Mouse (Mus musculus) small intestine, adult 2 months (tissue): Measurements from ENCODE around the gene Gm45711. TPM values are rescaled to one million over a fixed set of nuclear protein-coding genes. Genes with fewer than 3 reads are reported as not detected.
"Not testable (repeated sequence)": the region's sequence is repeated elsewhere in the genome, so short reads cannot be mapped to it uniquely, and the experiment has no call there.

ENCODE experiments used
- H3K27ac ChIP-seq: fragments of 200-500 bp; 2 replicates; pipeline ENCODE4 v1.5.1; 2012; ENCODE audit warnings: low read depth, low read length, control low read depth, inconsistent platforms; ENCODE audit not compliant: insufficient read depth
- H3K27me3 ChIP-seq: fragments of 200-500 bp; 2 replicates; pipeline ENCODE4 v1.6.1; 2012; ENCODE audit warnings: mild to moderate bottlenecking, moderate library complexity, low read length, inconsistent platforms; ENCODE audit not compliant: control insufficient read depth, insufficient read depth
- H3K36me3 ChIP-seq: fragments of 200-500 bp; 2 replicates; pipeline ENCODE4 v1.6.1; 2012; ENCODE audit warnings: mild to moderate bottlenecking, low read length, control low read depth, inconsistent platforms; ENCODE audit not compliant: control insufficient read depth, insufficient read depth
- H3K4me1 ChIP-seq: fragments of 200-500 bp; 2 replicates; pipeline ENCODE4 v1.6.1; 2012; ENCODE audit warnings: low read length, inconsistent platforms, mixed read lengths; ENCODE audit not compliant: control insufficient read depth, insufficient read depth, insufficient read length
- H3K4me3 ChIP-seq: fragments of 200-500 bp; 2 replicates; pipeline ENCODE4 v1.5.1; 2012; ENCODE audit warnings: low read depth, mild to moderate bottlenecking, control low read depth, inconsistent platforms, low read length, moderate library complexity
- CTCF ChIP-seq: fragments of 200-500 bp; IDR thresholded peaks from 2 replicates; pipeline ENCODE4 v1.5.1; 2012; ENCODE audit warnings: low read depth, mild to moderate bottlenecking, control low read depth, inconsistent platforms, low read length, moderate library complexity, mixed read lengths; ENCODE audit not compliant: insufficient replicate concordance, insufficient read length; ENCODE audit errors: extremely low read depth
- POLR2A ChIP-seq: fragments of 200-500 bp; IDR thresholded peaks from 2 replicates; pipeline ENCODE4 v1.6.1; 2012; ENCODE audit warnings: low read depth, mild to moderate bottlenecking, control low read depth, inconsistent platforms, low read length, moderate library complexity
- WGBS: fragments of 180-500 bp; shearing (Covaris S2); methylation state at CpG from one replicate; pipeline ENCODE4 v1.1.7; 2018; 5-methylcytosine and 5-hydroxymethylcytosine counted together
- polyA plus RNA-seq: library from polyadenylated mRNA; depleted of rRNA; stranded (reverse); fragments of >200 nt; gene quantifications from 2 replicates; pipeline ENCODE4 v1.2.3, GENCODE M21; 2012

Gene Gm45711
- polyA plus RNA-seq, 1 experiment: not detected

DNA sequence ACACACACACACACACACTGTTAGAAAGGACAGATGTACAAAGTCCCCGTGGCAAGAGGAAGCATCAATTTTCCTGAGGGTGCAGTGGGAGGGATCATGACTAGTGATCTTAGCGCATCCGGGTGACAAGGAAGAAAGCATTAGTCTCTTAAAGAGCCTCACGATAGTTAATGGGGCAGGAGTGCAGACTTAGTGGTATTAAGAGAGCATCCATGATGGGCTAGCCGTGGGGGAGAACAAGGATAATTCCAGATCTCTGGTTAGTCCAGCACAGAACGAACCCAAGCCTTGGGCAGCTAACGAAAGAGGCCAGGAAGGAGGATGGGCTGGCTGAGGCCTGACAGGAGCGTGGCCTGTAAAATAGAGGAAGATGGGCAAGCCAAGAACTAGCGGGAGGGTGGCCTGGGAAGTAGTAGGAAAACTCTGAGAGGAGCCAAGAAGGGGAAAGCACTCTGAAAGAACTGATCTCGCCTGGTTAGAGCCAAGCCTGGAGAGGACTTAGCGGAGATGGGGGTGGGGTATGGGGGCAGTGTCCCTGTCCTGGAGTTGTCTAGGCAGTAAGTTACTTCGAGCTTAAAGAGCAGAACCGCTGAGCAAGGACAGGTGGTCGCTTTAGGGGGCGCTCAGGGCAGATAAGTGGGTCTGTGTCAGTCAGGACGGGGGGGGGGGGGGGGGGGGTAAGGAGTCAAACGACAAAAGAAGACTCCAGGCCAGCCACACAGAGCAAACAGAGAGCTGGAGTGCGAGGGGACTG lies 29.5 kb upstream of the Gm45711 start, which contains the start of gene Cmtm3:
Cmtm3 (plus strand) TSS at position 182 of the 754 bp plus-strand sequence.
- peak within 1 kb of the TSS; percentile 69 for H3K4me3 ChIP-seq
- TF ChIP-seq CTCF (no peak), POLR2A (no peak)
- H3K36me3 ChIP-seq: no peaks in the 10 kb centered on the region
- no peaks in the 10 kb centered on the region; the same call in 1 of the 2 replicates for H3K27me3 ChIP-seq
- H3K4me1 ChIP-seq: peaks cover 4% of the 10 kb centered on the region; the same call in 1 of the 2 replicates
- H3K27ac ChIP-seq: peak within 1 kb of the TSS; percentile 63
- WGBS: 21% methylated on average over 18 of the region's 18 CpGs

GRCm38 (mm10) chr8:104337890-104338289 lies 28.0 kb upstream of the Gm45711 start:
- Histone ChIP-seq H3K27ac (no peak overlapping the region), H3K4me3 (no peak overlapping the region), H3K36me3 (no peaks in the 10 kb centered on the region), H3K27me3 (no peaks in the 10 kb centered on the region; the same call in 1 of the 2 replicates), H3K4me1 (peaks cover 4% of the 10 kb centered on the region; the same call in 1 of the 2 replicates)
- TF ChIP-seq CTCF: peak; percentile 10; the same call in 1 of the 2 replicates
- TF ChIP-seq POLR2A: no peak
- WGBS: 61% methylated on average over 3 of the region's 3 CpGs

GRCm38 (mm10) chr8:104336806-104337205 lies 26.9 kb upstream of the Gm45711 start:
- WGBS: 79% methylated on average over 1 of the region's 1 CpGs
- TF ChIP-seq POLR2A: no peak
- TF ChIP-seq CTCF: no peak
- Histone ChIP-seq H3K4me3 (no peak overlapping the region), H3K36me3 (no peaks in the 10 kb centered on the region), H3K27ac (no peak overlapping the region), H3K4me1 (peaks cover 4% of the 10 kb centered on the region; the same call in 1 of the 2 replicates), H3K27me3 (no peaks in the 10 kb centered on the region; the same call in 1 of the 2 replicates)

GRCm38 (mm10) chr8:104334196-104334595 lies 24.3 kb upstream of the Gm45711 start:
- no peak overlapping the region for H3K27ac ChIP-seq
- H3K36me3 ChIP-seq: no peaks in the 10 kb centered on the region
- no peak overlapping the region for H3K4me3 ChIP-seq
- H3K27me3 ChIP-seq: no peaks in the 10 kb centered on the region
- WGBS: 69% methylated on average over 1 of the region's 1 CpGs
- TF ChIP-seq POLR2A (no peak), CTCF (no peak)
- H3K4me1 ChIP-seq: no peaks in the 10 kb centered on the region

DNA sequence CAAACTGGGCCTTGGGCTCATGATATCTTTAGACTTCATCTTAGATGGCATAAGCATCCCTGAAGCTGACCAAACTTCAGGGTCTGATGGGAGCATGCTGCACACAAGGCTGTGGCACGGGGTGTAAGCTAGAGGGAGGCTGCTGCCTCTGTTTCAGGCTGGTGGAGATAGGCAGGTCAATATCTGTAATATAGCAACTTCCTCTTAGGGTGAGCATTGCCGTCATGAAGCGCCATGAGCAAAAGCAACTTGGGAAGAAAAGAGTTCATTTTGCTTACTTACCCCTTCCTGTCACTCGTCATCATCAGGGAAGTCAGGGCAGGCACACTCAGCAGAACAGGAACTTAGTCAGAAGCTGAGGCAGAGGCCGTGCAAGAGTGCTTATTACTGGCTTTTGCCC lies 23.9 kb upstream of the Gm45711 start:
- no peaks in the 10 kb centered on the region for H3K36me3 ChIP-seq
- 53% methylated on average over 5 of the region's 5 CpGs for WGBS
- no peak for TF ChIP-seq POLR2A
- TF ChIP-seq CTCF: no peak
- H3K4me3 ChIP-seq: no peak overlapping the region
- no peaks in the 10 kb centered on the region for H3K27me3 ChIP-seq
- H3K27ac ChIP-seq: no peak overlapping the region
- H3K4me1 ChIP-seq: no peaks in the 10 kb centered on the region

- Histone ChIP-seq H3K4me1 (no peaks in the 10 kb centered on the region), H3K27ac (no peak overlapping the region), H3K27me3 (no peaks in the 10 kb centered on the region), H3K4me3 (no peak overlapping the region), H3K36me3 (no peaks in the 10 kb centered on the region)
- whole genome bisulfite sequencing: 56% methylated on average over 5 of the region's 5 CpGs
- no peak for TF ChIP-seq POLR2A
- TF ChIP-seq CTCF: no peak
Measured at GRCm38 (mm10) chr8:104332665-104333631, 23.1 kb upstream of the Gm45711 start.

- H3K4me1 ChIP-seq, H3K27ac ChIP-seq, H3K4me3 ChIP-seq, H3K36me3 ChIP-seq, H3K27me3 ChIP-seq: not testable (repeated sequence)
- 82% methylated on average over 12 of the region's 12 CpGs for WGBS
Measured at GRCm38 (mm10) chr8:104321930-104322329, 12.0 kb upstream of the Gm45711 start, which contains the start of gene Cmtm2b. TSS of gene Cmtm2b (plus strand) at chr8:104322230.

- H3K4me3 ChIP-seq, H3K36me3 ChIP-seq, H3K27me3 ChIP-seq, H3K27ac ChIP-seq, H3K4me1 ChIP-seq: not testable (repeated sequence)
- 82% methylated on average over 11 of the region's 11 CpGs for WGBS
Measured at GRCm38 (mm10) chr8:104321267-104321666, 11.4 kb upstream of the Gm45711 start, which contains the start of gene Gm11020. TSS of gene Gm11020 (plus strand) at chr8:104321567.
